Comparison of ENCODE assay signal across 8 mouse cellular contexts in genomic region chr7:27486770-27487697, GRCm38 (mm10). TPM values are rescaled to one million over a fixed set of nuclear protein-coding genes. Genes with fewer than 3 reads are reported as not detected.
DNase-seq lines count a peak whose midpoint lies in the region; ATAC-seq and TF ChIP-seq lines count a peak whose summit lies in the region.

TSS of gene Sertad1 (plus strand) at chr7:27486910.

- WGBS in bone marrow, adult 2 months = under 1% methylated on average over 80 of the region's 80 CpGs
- under 1% methylated on average over 80 of the region's 80 CpGs for WGBS in embryonic facial prominence, embryonic 15.5 days
- under 1% methylated on average over 72 of the region's 80 CpGs for WGBS in kidney, embryonic 14.5 days
- WGBS in limb, embryonic 15.5 days = under 1% methylated on average over 80 of the region's 80 CpGs

- peaks cover 3% of the 10 kb centered on the region for H3K4me1 ChIP-seq in bone marrow, adult 2 months (ENCODE audit: control insufficient read depth, insufficient read depth, low read length)
- H3K4me1 ChIP-seq in embryonic facial prominence, embryonic 15.5 days = peaks cover 48% of the 10 kb centered on the region
- H3K4me1 ChIP-seq in kidney, embryonic 14.5 days (ENCODE audit: control insufficient read depth, insufficient read depth, low read length) = peaks cover 19% of the 10 kb centered on the region; the same call in 1 of the 2 replicates
- peaks cover 45% of the 10 kb centered on the region for H3K4me1 ChIP-seq in limb, embryonic 15.5 days

- TF ChIP-seq POLR2A in bone marrow, adult 2 months (IDR thresholded peaks at IDR 0.05; ENCODE audit: borderline replicate concordance, control insufficient read depth, low read depth, low read length) = peak; percentile 100

- peak; percentile 95 for ATAC-seq in embryonic facial prominence, embryonic 15.5 days (ENCODE audit: insufficient number of reproducible peaks, low FRiP score, low TSS enrichment, low read depth)
- peak; percentile 93 for ATAC-seq in kidney, embryonic 14.5 days (ENCODE audit: low FRiP score, low TSS enrichment)
- ATAC-seq in limb, embryonic 15.5 days (ENCODE audit: insufficient number of reproducible peaks, low FRiP score, low TSS enrichment, low read depth) = peak; percentile 94

- no peaks in the 10 kb centered on the region for H3K27me3 ChIP-seq in embryonic facial prominence, embryonic 15.5 days
- H3K27me3 ChIP-seq in kidney, embryonic 14.5 days (ENCODE audit: control insufficient read depth, insufficient read depth, low read length) = no peaks in the 10 kb centered on the region
- H3K27me3 ChIP-seq in limb, embryonic 15.5 days = no peaks in the 10 kb centered on the region

- peak; percentile 24; the same call in 1 of the 2 replicates for TF ChIP-seq CTCF in bone marrow, adult 2 months (IDR thresholded peaks at IDR 0.05; ENCODE audit: control insufficient read depth, insufficient read depth, low read length)

- DNase-seq in 416B (ENCODE audit: low read depth) = peak; percentile 99
- peak; percentile 100 for DNase-seq in heart, adult 8-10 months (ENCODE audit: low spot score)
- DNase-seq in monocyte, adult 2 months (ENCODE audit: low read depth in 1 of 2, low spot score in 2 of 2) = peak; percentile 99 to 100
- peak; percentile 100 for DNase-seq in spleen, postnatal 36 days (ENCODE audit: low spot score in 2 of 2)

- H3K9me3 ChIP-seq in embryonic facial prominence, embryonic 15.5 days (replicated peaks) = no peaks in the 10 kb centered on the region
- H3K9me3 ChIP-seq in kidney, embryonic 14.5 days (ENCODE audit: control insufficient read depth, low read length) = no peaks in the 10 kb centered on the region
- no peaks in the 10 kb centered on the region for H3K9me3 ChIP-seq in limb, embryonic 15.5 days

- peak within 1 kb of the TSS; percentile 85 for H3K9ac ChIP-seq in embryonic facial prominence, embryonic 15.5 days
- peak within 1 kb of the TSS; percentile 85 for H3K9ac ChIP-seq in kidney, embryonic 14.5 days (ENCODE audit: low read depth, low read length)
- peak within 1 kb of the TSS; percentile 79 for H3K9ac ChIP-seq in limb, embryonic 15.5 days

- peaks cover 10% of the 10 kb centered on the region; the same call in 1 of the 2 replicates for H3K36me3 ChIP-seq in embryonic facial prominence, embryonic 15.5 days
- peaks cover 8% of the 10 kb centered on the region for H3K36me3 ChIP-seq in kidney, embryonic 14.5 days (ENCODE audit: control insufficient read depth, insufficient read depth, low read length)
- H3K36me3 ChIP-seq in limb, embryonic 15.5 days = peaks cover 6% of the 10 kb centered on the region

- peak within 1 kb of the TSS; percentile 85 for H3K4me3 ChIP-seq in bone marrow, adult 2 months (replicated peaks; ENCODE audit: control insufficient read depth, low read depth, low read length)
- peak within 1 kb of the TSS; percentile 80 for H3K4me3 ChIP-seq in embryonic facial prominence, embryonic 15.5 days (replicated peaks)
- H3K4me3 ChIP-seq in kidney, embryonic 14.5 days (ENCODE audit: low read length) = peak within 1 kb of the TSS; percentile 76
- H3K4me3 ChIP-seq in limb, embryonic 15.5 days = peak within 1 kb of the TSS; percentile 74

- peak within 1 kb of the TSS; percentile 78 for H3K4me2 ChIP-seq in embryonic facial prominence, embryonic 15.5 days (replicated peaks)
- peak within 1 kb of the TSS; percentile 72 for H3K4me2 ChIP-seq in kidney, embryonic 14.5 days (replicated peaks; ENCODE audit: low read depth, low read length)
- peak within 1 kb of the TSS; percentile 72 for H3K4me2 ChIP-seq in limb, embryonic 15.5 days

- peak within 1 kb of the TSS; percentile 97 for H3K27ac ChIP-seq in bone marrow, adult 2 months (ENCODE audit: control insufficient read depth, insufficient read depth, low read depth, low read length, poor library complexity)
- H3K27ac ChIP-seq in embryonic facial prominence, embryonic 15.5 days (replicated peaks) = peak within 1 kb of the TSS; percentile 98
- H3K27ac ChIP-seq in kidney, embryonic 14.5 days (ENCODE audit: low read depth, low read length) = peak within 1 kb of the TSS; percentile 98
- peak within 1 kb of the TSS; percentile 99 for H3K27ac ChIP-seq in limb, embryonic 15.5 days

RNA-seq across cellular contexts. Expression of gene Sertad1, which starts in this region (rescaled TPM):
- polyA plus RNA-seq in bone marrow, adult 2 months (2011; ENCODE audit: insufficient read depth, insufficient read length, low replicate concordance, missing spikeins) = 20.9 and 33.8 TPM in 2 replicates
- 41.7 and 51.6 TPM in 2 replicates for polyA plus RNA-seq in embryonic facial prominence, embryonic 15.5 days (2015; fragmentation: Nextera tagmentation; extraction: Ambion mirVana)
- 10 to 100 TPM in 3 of 4 experiments, 1 to 10 TPM in 1; 8.4 to 11.5 (median 10.2) TPM for total RNA-seq in heart, adult 8-10 months (2022)
- polyA plus RNA-seq in kidney, embryonic 14.5 days (2014; fragmentation: Nextera tagmentation; extraction: Ambion mirVana) = 35.6 and 43.1 TPM in 2 replicates
- polyA plus RNA-seq in limb, embryonic 15.5 days (2015; fragmentation: Nextera tagmentation; extraction: Ambion mirVana) = 44.6 and 47.0 TPM in 2 replicates

Comparison
In these comparisons a context has a peak if more than half of its experiments do, and no peak if none do; other contexts are left out.
1. Peak in every context shown above with its lines: DNase-seq, ATAC-seq, H3K4me3 ChIP-seq and H3K27ac ChIP-seq.